Mouse (Mus musculus) ovary, adult 2 months (tissue): Measurements from ENCODE around the gene Gne. TPM values are rescaled to one million over a fixed set of nuclear protein-coding genes. Genes with fewer than 3 reads are reported as not detected.

Source experiments
- polyA plus RNA-seq: library from polyadenylated mRNA; depleted of rRNA; stranded (reverse); fragments of >200 nt; gene quantifications from 2 replicates; pipeline ENCODE4 v1.2.3, GENCODE M21; 2012; rRNA removed

The Gne gene
- polyA plus RNA-seq = 15.3 and 19.0 TPM in 2 replicates

GRCm38 (mm10) chr4:44083945-44084344, at the start of gene Gne:
Gne (minus strand) TSS chr4:44084177.

GRCm38 (mm10) chr4:44004126-44004525, 79.9 kb downstream of the Gne start, which contains the start of gene Clta:
Clta (plus strand) TSS chr4:44004452.

Other genes starting within 250 kb of the Gne start
- not detected in 2 replicates for gene Olfr157, start 244.0 kb downstream of the Gne start, polyA plus RNA-seq
- gene Olfr155, start 232.6 kb downstream of the Gne start, polyA plus RNA-seq = 0.12 TPM in 1 of 2 replicates, not detected in the other
- gene Reck, start 208.6 kb downstream of the Gne start, polyA plus RNA-seq = 22.1 and 22.2 TPM in 2 replicates
- gene Glipr2, start 126.8 kb downstream of the Gne start, polyA plus RNA-seq = 11.8 and 13.2 TPM in 2 replicates
- gene Ccin, start 100.7 kb downstream of the Gne start, polyA plus RNA-seq = not detected in 2 replicates
- gene Clta, start 79.7 kb downstream of the Gne start, polyA plus RNA-seq = 254 and 292 TPM in 2 replicates
- 237 and 276 TPM in 2 replicates for gene Rnf38, start 149.6 kb upstream of the Gne start, polyA plus RNA-seq
- 1.6 and 2.7 TPM in 2 replicates for gene Melk, start 216.7 kb upstream of the Gne start, polyA plus RNA-seq